20 mouse cellular contexts compared by ENCODE assay signal in genomic region chr6:120830056-120830455, GRCm38 (mm10). TPM values are rescaled to one million over a fixed set of nuclear protein-coding genes. Genes with fewer than 3 reads are reported as not detected.
DNase-seq lines count a peak whose midpoint lies in the region; ATAC-seq lines count a peak whose summit lies in the region.
"Had no signal": no experiment of that assay in that cellular context is flagged by ENCODE, and none has a peak within 500 bp of the region (broad histone marks: within the 10 kb centered on the region; RNA-seq: fewer than 3 reads in every experiment).

No protein-coding gene starts in this region.

- no peak overlapping the region for H3K9ac ChIP-seq in liver, embryonic 15.5 days
- no peak overlapping the region for H3K9ac ChIP-seq in midbrain, embryonic 16.5 days (ENCODE audit: low read depth, low read length)
- H3K9ac ChIP-seq: forebrain, embryonic 12.5 days had no signal

- no peaks in the 10 kb centered on the region for H3K36me3 ChIP-seq in liver, embryonic 15.5 days (replicated peaks)
- no peaks in the 10 kb centered on the region for H3K36me3 ChIP-seq in midbrain, embryonic 16.5 days (ENCODE audit: control insufficient read depth, insufficient read depth, low read length)
- H3K36me3 ChIP-seq: forebrain, embryonic 12.5 days; limb, embryonic 10.5 days; midbrain, embryonic 10.5 days had no signal

- H3K4me1 ChIP-seq in liver, embryonic 15.5 days (replicated peaks) = peaks cover 66% of the 10 kb centered on the region
- no peaks in the 10 kb centered on the region for H3K4me1 ChIP-seq in midbrain, embryonic 16.5 days (ENCODE audit: control insufficient read depth, insufficient read depth, low read length)
- H3K4me1 ChIP-seq: forebrain, embryonic 12.5 days; limb, embryonic 10.5 days; midbrain, embryonic 10.5 days had no signal

- ATAC-seq in erythroblast, adult 5-6 weeks (replicated peaks; ENCODE audit: low FRiP score, poor library complexity, severe bottlenecking) = peak; percentile 73
- ATAC-seq in liver, embryonic 15.5 days (ENCODE audit: insufficient read depth) = peak; percentile 73
- ATAC-seq in midbrain, embryonic 16.5 days = no peak

- H3K27me3 ChIP-seq in liver, embryonic 15.5 days = no peaks in the 10 kb centered on the region
- peaks cover 3% of the 10 kb centered on the region; the same call in 1 of the 2 replicates for H3K27me3 ChIP-seq in midbrain, embryonic 16.5 days (ENCODE audit: control insufficient read depth, insufficient read depth, low read depth, low read length)

- peak overlapping the region; percentile 100 for H3K27ac ChIP-seq in liver, embryonic 15.5 days (replicated peaks)
- H3K27ac ChIP-seq in midbrain, embryonic 16.5 days (ENCODE audit: low read length) = no peak overlapping the region
- H3K27ac ChIP-seq: forebrain, embryonic 12.5 days; gastrocnemius, adult 2 months; left cerebral cortex, adult 2 months; limb, embryonic 10.5 days; midbrain, embryonic 10.5 days had no signal

- peak overlapping the region; percentile 25; the same call in 1 of the 2 replicates for H3K4me2 ChIP-seq in liver, embryonic 15.5 days
- no peak overlapping the region for H3K4me2 ChIP-seq in midbrain, embryonic 16.5 days (ENCODE audit: low read length)
- H3K4me2 ChIP-seq: forebrain, embryonic 12.5 days had no signal

- 11% methylated on average over 1 of the region's 1 CpGs for WGBS in liver, embryonic 15.5 days (ENCODE audit: insufficient replicate concordance)
- 64% methylated on average over 1 of the region's 1 CpGs for WGBS in midbrain, embryonic 16.5 days

- no peaks in the 10 kb centered on the region for H3K9me3 ChIP-seq in liver, embryonic 15.5 days (replicated peaks)
- H3K9me3 ChIP-seq in midbrain, embryonic 16.5 days (replicated peaks; ENCODE audit: control insufficient read depth, low read length, poor library complexity, severe bottlenecking) = no peaks in the 10 kb centered on the region
- H3K9me3 ChIP-seq: forebrain, embryonic 12.5 days; limb, embryonic 10.5 days; midbrain, embryonic 10.5 days had no signal

- no peak overlapping the region for H3K4me3 ChIP-seq in liver, embryonic 15.5 days (replicated peaks)
- H3K4me3 ChIP-seq in midbrain, embryonic 16.5 days (ENCODE audit: low read depth, low read length) = no peak overlapping the region
- H3K4me3 ChIP-seq: forebrain, embryonic 12.5 days; gastrocnemius, adult 2 months; left cerebral cortex, adult 2 months; limb, embryonic 10.5 days; midbrain, embryonic 10.5 days had no signal

- DNase-seq in spleen, postnatal 14 days (ENCODE audit: low spot score in 2 of 2) = peak; percentile 23 to 29
- no peak for DNase-seq in spleen, adult 12 weeks (ENCODE audit: low spot score)
- peak; percentile 66 to 71 for DNase-seq in spleen, postnatal 4 days (ENCODE audit: low spot score in 2 of 2)
- DNase-seq in layer of hippocampus, adult 9-10 months (ENCODE audit: low spot score) = no peak
- DNase-seq: adrenal gland, adult 8-10 months; cerebellum, adult 11-12 months; cerebellum, postnatal 25 days; gastrocnemius, adult 2 months; kidney, adult 11 months; kidney, postnatal 14 days; lung, adult 18-20 months; retina, postnatal 1 day had no signal

RNA-seq across cellular contexts. Expression of gene Bcl2l13, which starts 6.0 kb away (rescaled TPM):
- total RNA-seq in erythroblast, adult 5-6 weeks (2015; ENCODE audit: low replicate concordance) = 20.9 and 27.0 TPM in 2 replicates
- 38.6 and 38.7 TPM in 2 replicates for total RNA-seq in erythroblast, adult 5-6 weeks (2017; ENCODE audit: low replicate concordance)
- 34.3 and 34.4 TPM in 2 replicates for polyA plus RNA-seq in liver, embryonic 15.5 days (2015; fragmentation: Nextera tagmentation; extraction: Ambion mirVana)
- polyA plus RNA-seq in midbrain, embryonic 16.5 days (2015; fragmentation: Nextera tagmentation; extraction: Ambion mirVana) = 23.4 and 26.7 TPM in 2 replicates

RNA-seq across cellular contexts. Expression of gene Atp6v1e1, which starts 7.5 kb away (rescaled TPM):
- 131 and 140 TPM in 2 replicates for total RNA-seq in erythroblast, adult 5-6 weeks (2015; ENCODE audit: low replicate concordance)
- total RNA-seq in erythroblast, adult 5-6 weeks (2017; ENCODE audit: low replicate concordance) = 234 and 332 TPM in 2 replicates
- polyA plus RNA-seq in liver, embryonic 15.5 days (2015; fragmentation: Nextera tagmentation; extraction: Ambion mirVana) = 155 and 157 TPM in 2 replicates
- polyA plus RNA-seq in midbrain, embryonic 16.5 days (2015; fragmentation: Nextera tagmentation; extraction: Ambion mirVana) = 283 and 296 TPM in 2 replicates

RNA-seq across cellular contexts. Expression of gene Slc25a18, which starts 56.7 kb away (rescaled TPM):
- total RNA-seq in erythroblast, adult 5-6 weeks (2015; ENCODE audit: low replicate concordance) = not detected in 2 replicates
- 0.26 TPM in 1 of 2 replicates, not detected in the other for total RNA-seq in erythroblast, adult 5-6 weeks (2017; ENCODE audit: low replicate concordance)
- 0.07 and 0.09 TPM in 2 replicates for polyA plus RNA-seq in liver, embryonic 15.5 days (2015; fragmentation: Nextera tagmentation; extraction: Ambion mirVana)
- polyA plus RNA-seq in midbrain, embryonic 16.5 days (2015; fragmentation: Nextera tagmentation; extraction: Ambion mirVana) = 9.6 and 19.9 TPM in 2 replicates
- total RNA-seq: hematopoietic stem cell, adult 5-6 weeks had no signal

Comparison
In these comparisons a context has a peak if more than half of its experiments do, and no peak if none do; other contexts are left out.
1. DNase-seq: peak in spleen, postnatal 14 days (2 of 2) and spleen, postnatal 4 days (2 of 2); none in spleen, adult 12 weeks (single experiment) and layer of hippocampus, adult 9-10 months (single experiment).